Comparison of ENCODE assay signal across 9 mouse cellular contexts in the genomic region with DNA sequence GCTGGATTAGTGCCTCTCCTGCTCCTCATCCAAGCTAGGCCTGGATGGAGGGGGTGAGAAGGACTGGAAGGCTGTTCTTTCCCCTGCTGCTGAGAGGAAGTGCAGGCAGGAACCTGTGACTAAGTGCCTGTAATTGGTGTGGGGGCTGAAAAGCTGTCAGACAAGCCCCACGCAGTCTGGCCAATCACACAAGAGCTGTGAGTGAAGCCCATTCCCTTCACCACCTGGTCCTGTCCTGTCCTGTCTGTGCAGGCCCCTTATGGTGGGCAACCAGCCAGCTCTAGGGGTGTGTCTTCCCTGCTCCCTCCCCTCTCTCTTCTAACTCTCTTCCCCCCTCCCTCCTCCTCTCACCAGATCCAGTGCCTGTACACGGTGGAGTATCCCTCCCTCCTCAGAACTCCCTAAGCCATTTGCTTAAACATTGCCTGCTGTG. TPM values are rescaled to one million over a fixed set of nuclear protein-coding genes. Genes with fewer than 3 reads are reported as not detected.
DNase-seq lines count a peak whose midpoint lies in the region; TF ChIP-seq lines count a peak whose summit lies in the region.
"Had no signal": no experiment of that assay in that cellular context is flagged by ENCODE, and none has a peak within 500 bp of the region (broad histone marks: within the 10 kb centered on the region; RNA-seq: fewer than 3 reads in every experiment).

No protein-coding gene starts in this region.

- intact Hi-C loops in heart, postnatal 14 days (cut with DNase I) = no loop called here

- peak; percentile 40 to 65 for DNase-seq in adrenal gland, adult (ENCODE audit: inconsistent age in 2 of 2, low spot score in 1 of 2)
- no peak for DNase-seq in adrenal gland, postnatal 4 days (ENCODE audit: low spot score in 2 of 2)
- peak; percentile 10 for DNase-seq in thymus, postnatal 0 days (ENCODE audit: low spot score)
- DNase-seq in thymus, postnatal 36 days = no peak
- peak; percentile 59 to 61 for DNase-seq in heart, postnatal 14 days
- peak; percentile 43 for DNase-seq in left cerebral cortex, adult 11 months (ENCODE audit: low spot score)
- no peak for DNase-seq in T-cell, adult 2 months (ENCODE audit: low spot score)

- WGBS in olfactory bulb, adult 2 months = 5% methylated on average over 2 of the region's 2 CpGs

- 0 out of 2 replicates have a peak, but pooled peaks have one; percentile 25 for TF ChIP-seq POLR2A in olfactory bulb, adult 2 months (IDR thresholded peaks at IDR 0.05; ENCODE audit: insufficient read depth, low read depth, low read length)

- peaks cover 52% of the 10 kb centered on the region for H3K4me1 ChIP-seq in olfactory bulb, adult 2 months (ENCODE audit: control insufficient read depth, insufficient read depth, low read length)

- no peak for TF ChIP-seq CTCF in olfactory bulb, adult 2 months (IDR thresholded peaks at IDR 0.05; ENCODE audit: insufficient read depth, low read depth, low read length)

- peak overlapping the region; percentile 88 for H3K27ac ChIP-seq in olfactory bulb, adult 2 months (ENCODE audit: insufficient read depth, low read depth, low read length)

- no peak overlapping the region for H3K4me3 ChIP-seq in olfactory bulb, adult 2 months (ENCODE audit: insufficient read depth, low read depth, low read length)

RNA-seq across cellular contexts. Expression of a gene that starts 20.5 kb away (rescaled TPM):
- 10 to 100 TPM; 14.6 to 16.6 TPM for total RNA-seq in adrenal gland, postnatal 4 days (2021)
- polyA plus RNA-seq in thymus, postnatal 0 days (2015; fragmentation: Nextera tagmentation; extraction: Ambion mirVana) = 3.7 and 3.8 TPM in 2 replicates
- 1 to 10 TPM; 1.2 to 2.1 TPM for total RNA-seq in heart, postnatal 14 days (2021)
- not detected in 2 replicates for polyA plus RNA-seq in olfactory bulb, adult 2 months (2012; ENCODE audit: insufficient read depth, insufficient read length, low replicate concordance, missing spikeins)
- total RNA-seq: neutrophil, adult 5-6 weeks had no signal

RNA-seq across cellular contexts. Expression of a gene that starts 20.5 kb away (rescaled TPM):
- total RNA-seq in adrenal gland, postnatal 4 days (2021) = 1 to 10 TPM; 6.3 to 7.3 TPM
- polyA plus RNA-seq in thymus, postnatal 0 days (2015; fragmentation: Nextera tagmentation; extraction: Ambion mirVana) = 0.22 and 0.31 TPM in 2 replicates
- under 1 TPM; 0.31 to 0.39 TPM for total RNA-seq in heart, postnatal 14 days (2021)
- polyA plus RNA-seq in olfactory bulb, adult 2 months (2012; ENCODE audit: insufficient read depth, insufficient read length, low replicate concordance, missing spikeins) = not detected in 2 replicates

RNA-seq across cellular contexts. Expression of a gene that starts 35.5 kb away (rescaled TPM):
- 100 to 1,000 TPM; 895 to 902 TPM for total RNA-seq in adrenal gland, postnatal 4 days (2021)
- polyA plus RNA-seq in thymus, postnatal 0 days (2015; fragmentation: Nextera tagmentation; extraction: Ambion mirVana) = 1,818 and 1,880 TPM in 2 replicates
- total RNA-seq in heart, postnatal 14 days (2021) = 100 to 1,000 TPM; 426 to 446 TPM
- 1,464 TPM in 1 of 2 replicates, not detected in the other for polyA plus RNA-seq in olfactory bulb, adult 2 months (2012; ENCODE audit: insufficient read depth, insufficient read length, low replicate concordance, missing spikeins)

RNA-seq across cellular contexts. Expression of a gene that starts 48.4 kb away (rescaled TPM):
- 10 to 100 TPM; 16.8 to 29.2 TPM for total RNA-seq in adrenal gland, postnatal 4 days (2021)
- 2.7 and 3.7 TPM in 2 replicates for polyA plus RNA-seq in thymus, postnatal 0 days (2015; fragmentation: Nextera tagmentation; extraction: Ambion mirVana)
- total RNA-seq in heart, postnatal 14 days (2021) = 10 to 100 TPM; 28.6 to 43.2 TPM
- polyA plus RNA-seq in olfactory bulb, adult 2 months (2012; ENCODE audit: insufficient read depth, insufficient read length, low replicate concordance, missing spikeins) = not detected in 2 replicates
- total RNA-seq: neutrophil, adult 5-6 weeks had no signal

Comparison
In these comparisons a context has a peak if more than half of its experiments do, and no peak if none do; other contexts are left out.
1. DNase-seq: peak in adrenal gland, adult (2 of 2), thymus, postnatal 0 days (single experiment), heart, postnatal 14 days (2 of 2) and left cerebral cortex, adult 11 months (single experiment); none in adrenal gland, postnatal 4 days (0 of 2), thymus, postnatal 36 days (0 of 2) and T-cell, adult 2 months (single experiment).
2. RNA of a gene that starts 20.5 kb away (total RNA-seq): 14.6 to 16.6 TPM in adrenal gland, postnatal 4 days; 1.2 to 2.1 TPM in heart, postnatal 14 days; every median in the first group is over 4 times any median in the second.
3. RNA of a gene that starts 20.5 kb away (total RNA-seq): 6.3 to 7.3 TPM in adrenal gland, postnatal 4 days; 0.31 to 0.39 TPM in heart, postnatal 14 days; every median in the first group is over 4 times any median in the second.